Mouse (Mus musculus) urinary bladder, postnatal 14 days (tissue): ENCODE measurements around the gene Tex29.
"Not testable (repeated sequence)": the region's sequence is repeated elsewhere in the genome, so short reads cannot be mapped to it uniquely, and the experiment has no call there.

ENCODE experiments used
- DNase-seq: peaks from one replicate; pipeline ENCODE4 v3.0.0; 2021; ENCODE audit warnings: low spot score

The Tex29 gene

GRCm38 (mm10) chr8:11831939-11832338 lies 8.3 kb upstream of the Tex29 start:
- DNase-seq, result no peak

- no peak for DNase-seq
Observed at GRCm38 (mm10) chr8:11833157-11833556, 7.1 kb upstream of the Tex29 start.

- DNase-seq, result no peak
Observed at GRCm38 (mm10) chr8:11834200-11834599, 6.1 kb upstream of the Tex29 start.

- DNase-seq, result no peak
Observed at GRCm38 (mm10) chr8:11834691-11835090, 5.6 kb upstream of the Tex29 start.

- peak; percentile 14 for DNase-seq
Observed at GRCm38 (mm10) chr8:11841571-11841970, 1.3 kb downstream of the Tex29 start.

- no peak for DNase-seq
Observed at GRCm38 (mm10) chr8:11842757-11843156, 2.5 kb downstream of the Tex29 start.

GRCm38 (mm10) chr8:11843677-11844315 lies 3.5 kb downstream of the Tex29 start:
- no peak for DNase-seq

GRCm38 (mm10) chr8:11844316-11844685 lies 4.0 kb downstream of the Tex29 start:
- DNase-seq, result no peak

GRCm38 (mm10) chr8:11846807-11847206 lies 6.5 kb downstream of the Tex29 start:
- DNase-seq, result no peak

GRCm38 (mm10) chr8:11867832-11868231 lies 27.6 kb downstream of the Tex29 start:
- DNase-seq, result no peak

- DNase-seq, result not testable (repeated sequence)
Observed at GRCm38 (mm10) chr8:11874227-11874626, 34.0 kb downstream of the Tex29 start.

GRCm38 (mm10) chr8:11884646-11885045 lies 44.4 kb downstream of the Tex29 start:
- DNase-seq, result no peak

- no peak for DNase-seq
Observed at GRCm38 (mm10) chr8:11885881-11886699, 45.8 kb downstream of the Tex29 start.

GRCm38 (mm10) chr8:11886824-11887223 lies 46.5 kb downstream of the Tex29 start:
- no peak for DNase-seq

GRCm38 (mm10) chr8:11889156-11890018 lies 49.1 kb downstream of the Tex29 start:
- DNase-seq, result no peak

GRCm38 (mm10) chr8:11892756-11893155 lies 52.5 kb downstream of the Tex29 start:
- DNase-seq, result no peak

GRCm38 (mm10) chr8:11896022-11896662 lies 55.9 kb downstream of the Tex29 start:
- DNase-seq, result no peak

- no peak for DNase-seq
Observed at GRCm38 (mm10) chr8:11896677-11897076, 56.4 kb downstream of the Tex29 start.

GRCm38 (mm10) chr8:11898814-11899213 lies 58.5 kb downstream of the Tex29 start:
- DNase-seq, result no peak
